Mouse (Mus musculus) spleen, embryonic (tissue): ENCODE measurements around the gene Usp3.

ENCODE experiments used
- CTCF ChIA-PET: fragments of 350-600 bp; sonication (Branson Sonifier 250); formaldehyde crosslinking; loops from one replicate; lab custom pipeline; 2022; lab: Charles Lee

Gene Usp3

DNA sequence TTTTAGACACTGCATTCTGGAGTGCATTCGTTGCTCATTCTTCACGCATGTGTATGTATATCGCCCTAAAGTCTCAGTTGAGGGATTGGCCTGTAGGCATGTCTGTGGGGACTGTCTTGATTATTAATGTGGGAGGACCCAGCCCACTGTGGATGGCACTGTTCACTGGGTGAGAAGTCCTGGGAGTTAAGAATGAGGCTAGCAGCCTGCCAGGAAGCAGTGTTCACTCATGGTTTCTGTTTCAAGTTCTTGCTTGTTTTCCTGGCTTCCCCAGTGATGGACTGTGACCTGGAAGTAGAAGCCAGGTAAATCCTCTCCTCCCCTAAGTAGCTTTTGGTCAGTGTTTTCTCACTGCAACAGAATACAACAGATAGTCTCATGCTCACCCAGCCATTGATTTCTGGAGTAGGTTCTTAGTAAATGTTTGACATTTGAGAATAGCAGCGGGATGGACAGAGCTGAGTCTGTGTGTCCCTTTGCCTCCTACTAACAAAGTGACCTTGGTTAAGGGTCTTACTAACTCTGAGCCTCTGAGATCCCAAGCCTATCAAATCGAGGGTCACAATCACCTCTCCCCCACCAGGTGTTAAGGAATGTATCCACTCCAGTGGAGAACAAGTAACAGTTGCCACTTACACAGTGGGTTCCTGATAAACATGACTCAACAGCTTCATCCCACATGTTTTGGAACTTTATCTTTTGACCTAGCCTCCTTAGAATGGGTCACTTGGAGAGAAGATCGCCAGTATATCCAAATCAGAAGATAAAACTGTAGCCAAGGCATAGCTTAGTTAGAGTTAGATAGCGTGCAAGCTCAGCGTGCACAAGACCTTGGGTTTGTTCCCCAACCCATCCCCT, 11.6 kb upstream of the Usp3 start:
- CTCF ChIA-PET = no interaction called here

- CTCF ChIA-PET = no interaction called here
Measured at GRCm38 (mm10) chr9:66603907-66604306, 11.0 kb upstream of the Usp3 start.

GRCm38 (mm10) chr9:66601006-66601405, 8.1 kb upstream of the Usp3 start:
- CTCF ChIA-PET = interaction anchor here (1.3 kb wide), 1 partner anchor 11 kb away, joined by 3 read pairs; no protein-coding TSS in a partner anchor

DNA sequence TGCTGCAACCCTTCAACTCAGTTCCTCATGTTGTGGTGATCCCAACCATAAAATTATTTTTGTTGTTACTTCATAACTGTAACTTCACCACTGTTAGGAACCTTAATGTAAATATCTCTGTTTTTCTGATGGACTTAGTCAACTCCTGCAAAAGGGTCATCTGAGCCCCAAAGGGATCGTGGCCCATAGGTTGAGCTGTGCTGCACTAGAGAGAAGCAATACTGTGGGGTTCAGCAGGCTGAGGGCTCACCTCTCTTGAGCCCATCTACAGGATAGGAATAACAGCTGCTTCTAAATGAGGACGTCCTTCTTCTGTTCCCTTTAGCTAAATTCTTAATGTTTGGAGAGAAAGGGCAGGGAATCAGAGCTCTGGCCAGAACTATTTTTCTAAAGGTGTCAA, 7.6 kb upstream of the Usp3 start:
- CTCF ChIA-PET = interaction anchor here (1.3 kb wide), 1 partner anchor 11 kb away, joined by 3 read pairs; no protein-coding TSS in a partner anchor

DNA sequence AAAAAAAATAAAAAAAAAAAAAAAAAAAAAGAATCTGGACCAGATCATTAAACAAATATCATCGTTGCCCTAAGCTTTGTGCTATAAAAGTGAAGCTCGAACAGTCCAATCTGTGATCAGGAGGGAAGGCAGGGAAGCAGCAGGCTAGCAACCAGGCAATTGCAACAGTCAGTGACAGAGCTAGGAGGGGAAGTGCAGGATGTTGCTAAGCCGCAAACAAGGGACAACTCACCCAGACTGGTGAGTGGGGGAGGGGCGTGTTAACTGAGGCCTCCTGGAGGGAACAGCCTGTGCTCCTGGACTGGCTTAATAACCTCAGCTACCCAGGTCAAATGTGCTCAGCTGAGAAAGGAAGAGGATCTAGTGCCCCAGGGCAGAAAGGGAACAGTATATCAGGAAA, 6.6 kb upstream of the Usp3 start:
- CTCF ChIA-PET = interaction anchor here (0.5 to 1.4 kb wide), 3 partner anchors 9 to 65 kb away, joined by 3 to 8 read pairs (median 3); no protein-coding TSS in a partner anchor

GRCm38 (mm10) chr9:66598636-66599035, 5.7 kb upstream of the Usp3 start:
- CTCF ChIA-PET = interaction anchor here (0.6 to 1.4 kb wide), 3 partner anchors 13 to 338 kb away, joined by 6 to 8 read pairs (median 8); no protein-coding TSS in a partner anchor

DNA sequence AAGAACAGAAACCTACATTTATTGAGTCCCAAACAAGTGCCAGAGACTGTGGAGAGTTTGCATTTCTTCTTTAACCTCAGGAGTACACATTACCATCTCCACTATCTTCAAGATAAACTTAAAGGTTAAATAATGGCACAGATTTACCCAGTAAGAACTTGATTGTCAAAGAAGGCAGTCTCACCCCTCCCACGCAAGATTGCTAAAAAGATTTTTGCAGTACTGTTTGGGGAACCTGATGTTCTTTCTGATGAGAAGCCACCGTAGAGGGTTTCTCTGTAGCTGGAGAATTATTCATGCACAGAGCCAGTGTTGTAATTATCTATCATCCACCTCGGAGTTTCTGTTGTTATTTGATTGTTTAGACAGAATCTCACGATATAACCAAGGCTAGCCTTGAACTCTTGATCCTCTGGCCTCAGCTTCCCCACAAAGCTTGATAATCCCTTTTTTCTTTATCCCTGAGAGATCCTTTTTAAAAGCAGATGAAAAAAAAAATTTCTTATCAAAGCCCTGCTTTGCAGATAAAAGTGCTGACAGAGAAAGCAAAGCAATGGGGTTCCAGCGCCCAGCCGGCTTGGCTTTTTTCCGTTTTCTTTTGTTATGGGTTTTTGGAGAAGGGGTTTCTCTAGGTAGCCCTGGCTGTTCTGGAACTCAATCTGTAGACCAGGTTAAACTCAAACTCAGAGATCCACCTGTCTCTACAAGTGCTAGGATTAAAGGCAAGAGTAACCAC, 4.7 kb upstream of the Usp3 start:
- CTCF ChIA-PET = interaction anchor here (0.6 to 0.7 kb wide), 2 partner anchors 11 to 37 kb away, joined by 9 to 11 read pairs; no protein-coding TSS in a partner anchor

- CTCF ChIA-PET = interaction anchor here (0.6 to 0.7 kb wide), 3 partner anchors 12 to 447 kb away, joined by 5 to 11 read pairs (median 9); no protein-coding TSS in a partner anchor
Measured at GRCm38 (mm10) chr9:66597076-66597475, 4.1 kb upstream of the Usp3 start.

DNA sequence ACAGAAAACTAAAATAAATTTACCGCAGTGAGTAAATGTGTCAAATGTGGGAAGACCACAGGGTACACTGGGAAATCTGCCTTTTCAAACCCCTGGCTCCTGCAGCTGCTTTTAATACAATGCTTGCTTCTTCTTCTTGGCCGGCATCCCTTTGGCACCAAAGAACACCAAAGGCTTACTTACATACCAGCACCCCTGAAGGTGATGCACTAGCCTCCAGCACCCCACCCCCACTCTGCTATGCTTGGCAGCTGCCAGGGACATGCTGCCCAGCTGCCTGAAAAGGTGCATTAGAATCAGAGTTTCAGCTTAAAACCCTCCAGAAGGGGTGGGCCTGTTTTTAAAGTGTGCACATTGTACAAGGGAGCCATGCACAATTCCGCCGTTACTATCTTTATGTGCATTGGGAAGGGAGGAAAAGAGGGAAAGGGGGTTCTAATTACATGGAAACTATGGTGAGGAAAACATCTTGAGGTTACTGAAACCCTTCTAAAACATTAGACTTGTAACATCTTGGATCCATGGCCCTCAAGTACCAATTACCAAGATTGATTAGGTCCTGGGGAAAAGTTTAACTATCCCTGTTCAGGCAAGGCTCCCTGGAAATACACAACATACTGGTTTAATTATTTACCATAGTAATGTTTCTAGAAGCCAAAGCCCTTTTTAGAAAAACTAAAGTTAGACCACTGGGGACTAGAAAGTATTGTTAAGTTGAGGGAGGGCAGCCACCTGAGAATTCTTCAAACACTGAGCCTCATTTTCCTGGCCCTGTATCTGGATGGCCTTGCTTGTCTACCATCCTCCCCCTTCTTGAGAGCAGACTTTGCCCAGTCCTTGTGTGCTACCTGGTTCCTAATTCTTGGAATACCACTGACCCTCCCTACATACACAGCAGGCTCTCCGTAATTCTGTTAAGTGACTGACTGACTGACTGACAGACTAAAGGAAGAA, 3.1 kb upstream of the Usp3 start:
- CTCF ChIA-PET = interaction anchor here (0.5 to 0.7 kb wide), 2 partner anchors 64 to 448 kb away, joined by 4 to 5 read pairs; no protein-coding TSS in a partner anchor

- CTCF ChIA-PET = no interaction called here
Measured at GRCm38 (mm10) chr9:66594061-66594460, 1.1 kb upstream of the Usp3 start.

DNA sequence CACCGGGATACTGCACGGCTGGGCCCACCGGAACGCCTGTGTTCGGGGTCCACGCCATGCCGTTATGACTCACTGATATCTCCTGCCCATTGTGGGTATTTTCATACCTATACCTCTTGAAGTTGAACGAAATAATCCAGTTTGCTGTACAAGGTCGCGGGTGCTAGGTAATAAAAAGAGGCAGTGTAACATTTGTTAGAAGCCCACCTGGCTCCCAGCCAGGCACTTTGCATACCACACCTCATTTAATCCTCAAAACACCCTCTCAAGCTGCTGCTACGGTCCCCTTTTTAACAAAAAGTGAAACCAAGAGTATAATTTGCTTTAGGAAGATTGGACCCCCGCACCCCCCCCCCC, 649 bp upstream of the Usp3 start:
- CTCF ChIA-PET = no interaction called here

DNA sequence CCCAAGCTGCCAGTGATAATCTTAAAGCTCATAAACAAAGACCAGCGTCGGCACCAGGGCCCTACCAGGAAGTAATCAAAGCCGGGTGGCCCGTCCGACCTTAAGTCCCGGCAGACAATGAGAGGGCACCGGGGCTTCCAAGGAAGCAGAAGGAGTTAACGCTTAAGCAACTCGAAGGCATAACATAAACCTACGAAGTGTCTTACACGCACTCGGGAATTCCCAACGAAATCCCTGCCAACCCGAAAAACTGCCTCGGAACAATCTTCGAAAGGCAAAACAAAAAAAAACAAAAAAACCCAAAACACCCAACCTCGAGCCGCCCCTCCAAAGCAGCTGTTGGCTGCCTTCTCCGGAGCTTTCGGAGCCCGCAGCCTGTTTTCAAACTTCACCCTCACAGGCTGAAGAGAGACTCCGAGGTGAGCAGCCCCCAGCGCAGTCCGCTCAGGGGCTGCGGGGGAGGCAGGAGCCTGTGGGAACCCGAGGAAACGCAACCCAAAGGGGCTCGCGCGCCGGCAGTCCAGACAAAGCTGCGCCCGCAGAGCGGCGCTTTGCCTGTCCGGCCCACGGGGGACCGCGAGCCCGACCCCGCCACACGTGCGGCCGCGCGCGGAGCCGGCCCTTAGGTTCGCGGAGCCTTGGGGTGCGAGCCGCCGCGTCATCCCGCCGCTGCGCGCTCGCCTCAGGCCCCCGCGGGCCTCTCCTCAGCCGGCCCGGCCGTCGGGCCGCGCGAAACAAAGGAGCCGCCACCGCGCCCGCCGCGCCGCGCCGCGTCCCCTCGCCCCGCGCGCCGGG, 894 bp downstream of the Usp3 start:
- CTCF ChIA-PET = interaction anchor here (1.7 kb wide), 1 partner anchor 17 kb away, joined by 5 read pairs; no protein-coding TSS in a partner anchor

DNA sequence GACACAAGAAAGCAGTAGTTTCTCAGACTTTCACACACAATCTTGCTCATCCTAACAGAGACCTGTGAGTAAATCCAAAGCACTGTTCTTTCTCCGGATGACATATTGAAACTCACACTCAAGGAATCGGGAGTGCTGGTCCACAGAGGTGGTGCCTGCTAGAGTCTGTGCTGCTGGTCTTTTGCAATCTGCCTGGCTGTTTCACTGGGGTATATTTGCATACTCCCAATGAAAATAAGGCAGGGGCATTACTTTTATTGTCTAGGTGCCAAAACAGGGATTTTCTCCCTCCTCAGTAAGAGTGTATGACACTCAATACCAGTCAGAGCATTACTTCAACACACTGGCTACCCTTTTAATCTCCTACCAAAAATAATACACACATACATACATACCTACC, 2.9 kb downstream of the Usp3 start:
- CTCF ChIA-PET = interaction anchor here (0.6 kb wide), 1 partner anchor 9 kb away, joined by 3 read pairs; no protein-coding TSS in a partner anchor

DNA sequence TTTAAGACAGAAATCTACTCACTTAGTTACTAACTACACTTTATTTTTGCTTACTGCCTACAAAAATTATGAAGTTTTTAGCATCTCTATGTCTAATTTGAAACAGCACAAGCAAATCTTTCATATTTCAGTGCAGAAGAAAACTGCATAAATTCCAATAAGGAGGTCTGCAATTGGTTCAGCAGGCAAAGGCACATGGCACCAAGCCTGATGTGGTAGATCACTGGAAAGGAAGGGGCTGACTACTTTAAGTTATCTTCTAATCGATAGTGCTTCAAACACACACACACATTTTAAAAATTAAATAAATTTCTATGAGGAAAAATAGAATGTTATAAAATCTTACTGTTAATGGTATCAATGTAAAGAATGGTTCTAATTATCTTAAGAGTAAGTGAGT, 5.9 kb downstream of the Usp3 start:
- CTCF ChIA-PET = no interaction called here

DNA sequence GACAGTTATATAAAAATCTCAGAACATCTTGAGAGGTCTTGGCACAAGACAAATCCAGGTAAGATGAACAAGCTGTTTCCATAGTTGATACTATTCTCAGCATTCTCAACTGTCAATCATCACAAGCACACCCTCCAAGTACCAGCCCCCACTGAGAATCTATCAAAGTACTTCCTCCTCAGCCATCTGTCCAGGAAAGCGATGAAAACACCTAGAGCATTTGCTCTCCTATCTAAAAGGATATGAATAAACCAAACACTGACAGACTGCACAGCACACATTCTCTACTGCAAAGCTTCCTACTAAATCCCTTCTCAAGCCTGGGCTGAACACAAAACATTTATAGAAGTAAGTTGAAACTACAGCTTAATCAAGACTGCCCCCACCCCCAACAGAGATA, 6.4 kb downstream of the Usp3 start:
- CTCF ChIA-PET = no interaction called here

GRCm38 (mm10) chr9:66585191-66585590, 7.8 kb downstream of the Usp3 start:
- CTCF ChIA-PET = interaction anchor here (0.6 to 1.0 kb wide), 3 partner anchors 30 to 304 kb away, joined by 3 to 16 read pairs (median 4); no protein-coding TSS in a partner anchor

DNA sequence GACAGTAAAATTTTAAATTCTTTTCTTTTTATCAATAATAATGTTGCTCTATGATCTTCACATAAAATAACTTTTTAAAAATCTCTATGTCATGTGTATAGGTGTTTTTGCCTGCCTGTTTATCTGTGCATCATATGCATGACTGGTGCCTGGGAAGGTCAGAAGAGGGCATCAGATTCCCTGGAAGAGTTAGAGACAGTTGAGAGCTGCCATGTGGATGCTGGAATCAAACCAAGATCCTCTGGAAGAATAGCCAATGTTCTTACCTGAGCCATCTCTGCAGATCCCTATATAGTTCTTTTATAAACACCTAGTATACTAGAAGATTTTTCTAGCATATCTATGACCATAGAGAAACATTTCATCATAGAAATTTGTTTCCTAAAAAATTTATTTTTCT, 8.8 kb downstream of the Usp3 start:
- CTCF ChIA-PET = no interaction called here

- CTCF ChIA-PET = no interaction called here
Measured at GRCm38 (mm10) chr9:66583244-66583643, 9.7 kb downstream of the Usp3 start.

DNA sequence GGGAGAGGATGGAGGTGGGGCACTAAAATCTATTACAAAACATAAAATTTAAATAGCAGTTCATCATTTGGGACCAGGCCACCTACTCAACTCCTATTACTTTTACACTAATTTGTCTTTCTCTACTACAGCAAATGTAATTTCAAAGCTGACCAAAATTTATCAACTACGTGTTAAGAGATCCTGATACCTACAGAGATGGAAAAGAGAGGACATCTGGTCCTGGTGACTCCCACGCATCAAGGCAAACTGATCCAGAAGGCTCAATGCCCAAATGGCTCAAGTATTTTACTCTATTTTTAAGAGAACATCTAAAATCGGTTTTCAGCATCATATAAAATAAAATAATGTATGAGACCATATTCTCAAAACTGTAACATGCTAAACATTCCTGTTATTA, 11.2 kb downstream of the Usp3 start:
- CTCF ChIA-PET = no interaction called here

DNA sequence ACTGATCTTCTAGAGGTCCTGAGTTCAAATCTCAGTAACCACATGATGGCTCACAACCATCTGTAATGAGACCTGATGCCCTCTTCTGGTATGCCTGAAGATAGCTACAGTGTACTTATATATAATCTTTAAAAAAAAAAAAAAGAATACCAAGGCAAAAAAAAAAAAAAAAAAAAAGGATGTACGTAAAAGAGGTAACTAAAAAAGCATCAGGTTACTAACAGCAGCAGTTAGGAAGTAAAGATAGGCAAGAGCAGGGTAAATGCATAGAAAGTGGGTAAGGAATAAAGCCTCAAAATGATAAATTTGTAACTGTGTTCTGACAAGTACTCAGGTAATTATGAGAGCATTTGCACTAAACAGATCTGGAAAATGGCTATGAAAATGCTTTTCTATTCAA, 12.2 kb downstream of the Usp3 start:
- CTCF ChIA-PET = interaction anchor here (0.7 kb wide), 1 partner anchor 216 kb away, joined by 12 read pairs; the partner anchor contains the start of gene Gm10647
